ENCODE assay signal across 9 mouse cellular contexts in genomic region chr8:91060555-91061471, GRCm38 (mm10). TPM values are rescaled to one million over a fixed set of nuclear protein-coding genes. Genes with fewer than 3 reads are reported as not detected.
A peak's percentile ranks its signal among the peaks of the same experiment; 100 is the strongest.
DNase-seq lines count a peak whose midpoint lies in the region; ATAC-seq and TF ChIP-seq lines count a peak whose summit lies in the region.
"Had no signal": no experiment of that assay in that cellular context is flagged by ENCODE, and none has a peak within 500 bp of the region (broad histone marks: within the 10 kb centered on the region; RNA-seq: fewer than 3 reads in every experiment).

No protein-coding gene starts in this region.

- H3K4me3 ChIP-seq in intestine, embryonic 16.5 days (ENCODE audit: low read length), result no peak overlapping the region
- H3K4me3 ChIP-seq in cerebellum, adult 2 months (replicated peaks; ENCODE audit: insufficient read depth, low read depth, low read length), result no peak overlapping the region

- H3K4me1 ChIP-seq in intestine, embryonic 16.5 days (ENCODE audit: control insufficient read depth, insufficient read depth, low read length), result no peaks in the 10 kb centered on the region; the same call in 1 of the 2 replicates
- H3K4me1 ChIP-seq in cerebellum, adult 2 months (ENCODE audit: control insufficient read depth, insufficient read depth, low read length), result no peaks in the 10 kb centered on the region

- no peak for TF ChIP-seq POLR2A in cerebellum, adult 2 months (IDR thresholded peaks at IDR 0.05; ENCODE audit: borderline replicate concordance, insufficient read depth, low read length)

- 0 out of 2 replicates have a peak overlapping the region, but pooled peaks have one; percentile 7 for H3K4me2 ChIP-seq in intestine, embryonic 16.5 days (ENCODE audit: low read depth, low read length)

- H3K9me3 ChIP-seq in intestine, embryonic 16.5 days (ENCODE audit: control insufficient read depth, low read length), result no peaks in the 10 kb centered on the region

- WGBS in intestine, embryonic 16.5 days, result 75% methylated on average over 19 of the region's 19 CpGs
- 66% methylated on average over 19 of the region's 19 CpGs for WGBS in cerebellum, adult 2 months

- H3K36me3 ChIP-seq in intestine, embryonic 16.5 days (ENCODE audit: control insufficient read depth, insufficient read depth, low read length), result no peaks in the 10 kb centered on the region

- peak; percentile 29 for DNase-seq in adrenal gland, postnatal 10 days
- DNase-seq in adrenal gland, postnatal 36 days, result no peak
- DNase-seq in right cerebral cortex, adult 18-20 months, result peak; percentile 21
- DNase-seq in right cerebral cortex, postnatal 14 days, result no peak
- DNase-seq in thymus, postnatal 36 days, result peak; percentile 41 to 58
- no peak for DNase-seq in embryo, embryonic 9.5 days (ENCODE audit: extremely low spot score)
- no peak for DNase-seq in cerebellum, adult 2 months
- DNase-seq: right cerebral cortex, postnatal 25 days had no signal

- no peak overlapping the region for H3K9ac ChIP-seq in intestine, embryonic 16.5 days (ENCODE audit: low read depth, low read length)

- no peak overlapping the region for H3K27ac ChIP-seq in intestine, embryonic 16.5 days (ENCODE audit: low read length)
- H3K27ac ChIP-seq in cerebellum, adult 2 months (ENCODE audit: insufficient read depth, low read length), result no peak overlapping the region

- no peak for TF ChIP-seq CTCF in cerebellum, adult 2 months (IDR thresholded peaks at IDR 0.05; ENCODE audit: borderline replicate concordance, insufficient read depth, low read depth, low read length)

- H3K27me3 ChIP-seq in intestine, embryonic 16.5 days (replicated peaks; ENCODE audit: control insufficient read depth, insufficient read depth, low read length), result no peaks in the 10 kb centered on the region
- H3K27me3 ChIP-seq in cerebellum, adult 2 months (ENCODE audit: control insufficient read depth, insufficient read depth, low read length), result no peaks in the 10 kb centered on the region

- ATAC-seq in intestine, embryonic 16.5 days, result peak; percentile 50; the same call in 1 of the 2 replicates

RNA-seq across cellular contexts. Expression of gene Rbl2, which starts 9.0 kb away (rescaled TPM):
- total RNA-seq in adrenal gland, postnatal 10 days (2021), result 10 to 100 TPM; 29.5 to 35.9 TPM
- total RNA-seq in adrenal gland, postnatal 36 days (2021), result 10 to 100 TPM; 35.1 to 50.1 TPM
- 11.7 and 13.0 TPM in 2 replicates for polyA plus RNA-seq in intestine, embryonic 16.5 days (2015; fragmentation: Nextera tagmentation; extraction: Ambion mirVana)
- 38.1 and 39.5 TPM in 2 replicates for polyA plus RNA-seq in cerebellum, adult 2 months (2012; rRNA removed)

Comparison
In these comparisons a context has a peak if more than half of its experiments do, and no peak if none do; other contexts are left out.
1. DNase-seq: peak in adrenal gland, postnatal 10 days (single experiment), right cerebral cortex, adult 18-20 months (single experiment) and thymus, postnatal 36 days (2 of 2); none in adrenal gland, postnatal 36 days (0 of 2), right cerebral cortex, postnatal 14 days (single experiment), embryo, embryonic 9.5 days (single experiment) and cerebellum, adult 2 months (0 of 2).